Mouse (Mus musculus): Measurements from ENCODE around the gene Gemin5.
"Not testable (repeated sequence)": the region's sequence is repeated elsewhere in the genome, so short reads cannot be mapped to it uniquely, and the experiment has no call there.

The Gemin5 gene

GRCm38 (mm10) chr11:58116560-58116959 lies 51.8 kb downstream of the Gemin5 start:
- no peak for DNase-seq (ENCODE audit: low read depth, low spot score)

GRCm38 (mm10) chr11:58107664-58108337 lies 60.5 kb downstream of the Gemin5 start:
- no peak for DNase-seq (ENCODE audit: low read depth, low spot score)

- no peak for DNase-seq (ENCODE audit: low read depth, low spot score)
Observed at GRCm38 (mm10) chr11:58107009-58107408, 61.3 kb downstream of the Gemin5 start.

- peak; percentile 24 for DNase-seq (ENCODE audit: low read depth, low spot score)
Observed at GRCm38 (mm10) chr11:58104351-58104791, 64.0 kb downstream of the Gemin5 start.

- DNase-seq (ENCODE audit: low read depth, low spot score), result peak; percentile 96
Observed at GRCm38 (mm10) chr11:58103697-58104306, 64.5 kb downstream of the Gemin5 start, which contains the start of gene Cnot8. TSS of gene Cnot8 (plus strand) at chr11:58104153.

- DNase-seq (ENCODE audit: low read depth, low spot score), result no peak
Observed at GRCm38 (mm10) chr11:58103344-58103653, 65.0 kb downstream of the Gemin5 start.

GRCm38 (mm10) chr11:58102581-58103343 lies 65.6 kb downstream of the Gemin5 start:
- DNase-seq (ENCODE audit: low read depth, low spot score), result no peak

- DNase-seq (ENCODE audit: low read depth, low spot score), result no peak
Observed at GRCm38 (mm10) chr11:58102146-58102545, 66.2 kb downstream of the Gemin5 start.

GRCm38 (mm10) chr11:58101194-58101720 lies 67.1 kb downstream of the Gemin5 start:
- no peak for DNase-seq (ENCODE audit: low read depth, low spot score)

GRCm38 (mm10) chr11:58100006-58100405 lies 68.3 kb downstream of the Gemin5 start:
- no peak for DNase-seq (ENCODE audit: low read depth, low spot score)

GRCm38 (mm10) chr11:58098366-58098720 lies 70.0 kb downstream of the Gemin5 start:
- DNase-seq (ENCODE audit: low read depth, low spot score), result not testable (repeated sequence)

- DNase-seq (ENCODE audit: low read depth, low spot score), result no peak
Observed at GRCm38 (mm10) chr11:58097621-58098365, 70.5 kb downstream of the Gemin5 start.

GRCm38 (mm10) chr11:58096821-58097620 lies 71.3 kb downstream of the Gemin5 start:
- no peak for DNase-seq (ENCODE audit: low read depth, low spot score)

GRCm38 (mm10) chr11:58096160-58096559 lies 72.2 kb downstream of the Gemin5 start:
- DNase-seq (ENCODE audit: low read depth, low spot score), result no peak

- DNase-seq (ENCODE audit: low read depth, low spot score), result no peak
Observed at GRCm38 (mm10) chr11:58095561-58095960, 72.8 kb downstream of the Gemin5 start.

GRCm38 (mm10) chr11:58094766-58095165 lies 73.6 kb downstream of the Gemin5 start:
- no peak for DNase-seq (ENCODE audit: low read depth, low spot score)

GRCm38 (mm10) chr11:58093021-58093528 lies 75.3 kb downstream of the Gemin5 start, which contains the start of gene Gm12248:
TSS of gene Gm12248 (minus strand) at chr11:58093134.
- no peak for DNase-seq (ENCODE audit: low read depth, low spot score)

GRCm38 (mm10) chr11:58092541-58092940 lies 75.8 kb downstream of the Gemin5 start:
- no peak for DNase-seq (ENCODE audit: low read depth, low spot score)

GRCm38 (mm10) chr11:58081716-58082115 lies 86.6 kb downstream of the Gemin5 start:
- no peak for DNase-seq (ENCODE audit: low read depth, low spot score)

GRCm38 (mm10) chr11:58077270-58077669 lies 91.1 kb downstream of the Gemin5 start:
- no peak for DNase-seq (ENCODE audit: low read depth, low spot score)

- DNase-seq (ENCODE audit: low read depth, low spot score), result no peak
Observed at GRCm38 (mm10) chr11:58072978-58073377, 95.4 kb downstream of the Gemin5 start.

Measured in c-Kit-negative CD71-positive TER-119-positive erythroid progenitor cells, embryonic 14.5 days (primary cell).